Mouse (Mus musculus) C2C12 (cell line): ENCODE measurements around the gene Olfr129. TPM values are rescaled to one million over a fixed set of nuclear protein-coding genes. Genes with fewer than 3 reads are reported as not detected.

Experiments used
- H3K27me3 ChIP-seq: one replicate; pipeline ENCODE4 v1.6.1; 2011; ENCODE audit not compliant: control insufficient read depth, insufficient read depth, insufficient read length
- H3K36me3 ChIP-seq: one replicate; pipeline ENCODE4 v1.6.1; 2011; ENCODE audit not compliant: control insufficient read depth, insufficient read depth
- H3K4me3 ChIP-seq: one replicate; pipeline ENCODE4 v1.5.1; 2011; ENCODE audit warnings: mild to moderate bottlenecking, control low read depth; ENCODE audit not compliant: poor library complexity, insufficient read depth, severe bottlenecking
- H3K79me2 ChIP-seq: one replicate; pipeline ENCODE4 v1.6.1; 2011; ENCODE audit not compliant: control insufficient read depth, insufficient read depth
- H3K79me3 ChIP-seq: one replicate; pipeline ENCODE4 v1.6.1; 2011; ENCODE audit warnings: low read depth, control low read depth
- H3ac ChIP-seq: one replicate; pipeline ENCODE3; 2011; ENCODE audit warnings: low read depth; ENCODE audit not compliant: control insufficient read depth, insufficient read length
- CEBPB ChIP-seq: IDR thresholded peaks from one replicate; pipeline ENCODE4 v1.6.1; 2011; ENCODE audit warnings: low read depth, mild to moderate bottlenecking, control low read depth, moderate library complexity
- CTCF ChIP-seq: IDR thresholded peaks from one replicate; pipeline ENCODE4 v1.5.1; 2011; ENCODE audit not compliant: control insufficient read depth, insufficient read depth, insufficient read length
- FOSL1 ChIP-seq: IDR thresholded peaks from one replicate; pipeline ENCODE4 v1.8.0; 2011; ENCODE audit warnings: mild to moderate bottlenecking, low read length; ENCODE audit not compliant: poor library complexity, insufficient read depth, severe bottlenecking
- MAX ChIP-seq: IDR thresholded peaks from one replicate; pipeline ENCODE4 v1.6.1; 2011; ENCODE audit warnings: mild to moderate bottlenecking, control low read depth
- MYOD1 ChIP-seq: IDR thresholded peaks from one replicate; pipeline ENCODE4 v1.6.1; 2011; ENCODE audit warnings: low read depth; ENCODE audit not compliant: control insufficient read depth, insufficient read length
- MYOG ChIP-seq: IDR thresholded peaks from one replicate; pipeline ENCODE4 v1.6.1; 2011; ENCODE audit not compliant: control insufficient read depth, insufficient read length; ENCODE audit errors: extremely low read depth
- USF1 ChIP-seq: IDR thresholded peaks from one replicate; pipeline ENCODE4 v1.6.1; 2011; ENCODE audit warnings: low read depth, mild to moderate bottlenecking, control low read depth, moderate library complexity
- polyA plus RNA-seq: library from polyadenylated mRNA; unstranded; fragments of >200 nt; fragmentation: generic; extraction: Trizol; gene quantifications from one replicate; pipeline ENCODE4 v1.2.1, GENCODE M21; 2012; ENCODE audit warnings: missing spikeins

Olfr129 gene
- polyA plus RNA-seq, 1 experiment = not detected

DNA sequence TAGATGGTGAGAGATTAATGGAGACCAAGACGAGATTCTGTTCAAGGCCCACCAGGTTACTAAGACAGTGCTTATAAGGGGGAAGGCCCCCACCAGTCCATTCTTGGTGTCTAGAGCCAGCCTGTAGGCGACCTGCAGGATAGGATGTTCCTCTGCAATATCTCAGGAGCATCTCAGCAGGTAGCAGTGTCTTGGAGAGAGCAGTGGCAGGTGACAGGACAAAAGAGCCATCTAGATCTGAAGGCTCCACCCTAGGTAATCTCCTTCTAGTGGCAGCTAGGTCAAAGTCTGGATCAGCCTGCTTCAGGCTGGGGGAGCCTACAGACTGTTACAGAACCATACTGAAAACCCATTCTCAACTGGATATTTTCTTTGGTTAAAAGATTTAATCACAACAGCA, 54.9 kb downstream of the Olfr129 start:
- TF ChIP-seq MAX = no peak
- no peak for TF ChIP-seq USF1
- TF ChIP-seq MYOG = no peak
- no peak for TF ChIP-seq MYOD1
- TF ChIP-seq CEBPB = no peak
- no peak for TF ChIP-seq FOSL1
- no peak for TF ChIP-seq CTCF
- H3K36me3 ChIP-seq = no peaks in the 10 kb centered on the region
- H3K27me3 ChIP-seq = no peaks in the 10 kb centered on the region
- no peak overlapping the region for H3K4me3 ChIP-seq
- no peaks in the 10 kb centered on the region for H3K79me3 ChIP-seq
- no peak overlapping the region for H3ac ChIP-seq
- H3K79me2 ChIP-seq = no peaks in the 10 kb centered on the region

Other genes with a start within 250 kb of the Olfr129 start
- not detected for gene Olfr125, start 227.1 kb downstream of the Olfr129 start, polyA plus RNA-seq
- gene Olfr126, start 212.6 kb downstream of the Olfr129 start, polyA plus RNA-seq = not detected
- not detected for gene Olfr127, start 159.6 kb downstream of the Olfr129 start, polyA plus RNA-seq
- not detected for gene Olfr128, start 139.5 kb downstream of the Olfr129 start, polyA plus RNA-seq
- gene Olfr761, start 107.0 kb downstream of the Olfr129 start, polyA plus RNA-seq = not detected
- gene Olfr130, start 3.8 kb upstream of the Olfr129 start, polyA plus RNA-seq = not detected
- not detected for gene Olfr131, start 28.6 kb upstream of the Olfr129 start, polyA plus RNA-seq
- not detected for gene Olfr132, start 74.4 kb upstream of the Olfr129 start, polyA plus RNA-seq
- not detected for gene Olfr133, start 85.2 kb upstream of the Olfr129 start, polyA plus RNA-seq
- gene Olfr134, start 111.3 kb upstream of the Olfr129 start, polyA plus RNA-seq = not detected
- not detected for gene Olfr135, start 144.3 kb upstream of the Olfr129 start, polyA plus RNA-seq
- not detected for gene Olfr138, start 201.0 kb upstream of the Olfr129 start, polyA plus RNA-seq
- not detected for gene Olfr137, start 247.5 kb upstream of the Olfr129 start, polyA plus RNA-seq